Mouse (Mus musculus) gastrocnemius, adult 2 months (tissue): Measurements from ENCODE around the gene Galnt10. TPM values are rescaled to one million over a fixed set of nuclear protein-coding genes. Genes with fewer than 3 reads are reported as not detected.

Experiments
- DNase-seq: peaks from one replicate; pipeline ENCODE4 v3.0.0; 2022
- H3K27ac ChIP-seq: fragments of 200-600 bp; 2 replicates; pipeline ENCODE4 v1.8.1; 2022; ENCODE audit warnings: mild to moderate bottlenecking
- H3K4me3 ChIP-seq: fragments of 200-600 bp; 2 replicates; pipeline ENCODE4 v1.8.1; 2022; ENCODE audit warnings: mild to moderate bottlenecking, moderate library complexity
- CTCF ChIP-seq: fragments of 200-600 bp; IDR thresholded peaks from 2 replicates; pipeline ENCODE4 v1.8.1; 2022; ENCODE audit warnings: antibody characterized with exemption, mild to moderate bottlenecking, moderate library complexity
- intact Hi-C: fragments of 180-260 bp; cut with DNase I; formaldehyde crosslinking; loops from one replicate; pipeline ENCODE4 v1.15.1; 2025
- total RNA-seq, 2 experiments: library from RNA; stranded (reverse); gene quantifications; 2 replicates each; pipeline ENCODE4 v1.2.3; 2021

Galnt10 gene
- total RNA-seq, 2 experiments from 2014 or later, result 5.1 to 6.4 TPM

DNA sequence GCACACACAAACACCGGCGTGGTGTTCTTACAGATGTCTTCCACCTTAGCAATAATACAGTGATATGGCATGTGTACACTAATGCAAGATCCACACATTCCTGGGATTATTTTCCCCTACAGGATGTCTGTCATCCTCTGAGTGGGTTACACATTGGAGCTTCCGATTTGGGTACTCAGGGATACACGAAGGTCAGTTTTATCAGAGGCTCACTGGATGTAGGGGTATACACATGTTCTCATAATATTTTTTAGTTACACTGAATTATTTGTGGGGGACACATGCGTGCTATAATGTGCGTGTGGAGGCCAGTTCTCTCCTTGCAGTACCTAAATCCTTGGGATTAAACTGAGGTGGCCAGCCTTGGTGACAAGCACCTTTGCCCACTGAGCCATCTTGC is 188.8 kb downstream of the Galnt10 start:
- TF ChIP-seq CTCF, result no peak
- intact Hi-C loops, result no loop called here
- DNase-seq, result no peak
- no peak overlapping the region for H3K4me3 ChIP-seq
- no peak overlapping the region for H3K27ac ChIP-seq

GRCm38 (mm10) chr11:57835331-57835730 is 190.1 kb downstream of the Galnt10 start:
- no peak for TF ChIP-seq CTCF
- intact Hi-C loops, result no loop called here
- H3K27ac ChIP-seq, result no peak overlapping the region
- no peak overlapping the region for H3K4me3 ChIP-seq
- no peak for DNase-seq

GRCm38 (mm10) chr11:57835931-57836330 is 190.7 kb downstream of the Galnt10 start:
- intact Hi-C loops, result no loop called here

GRCm38 (mm10) chr11:57836401-57836800 is 191.2 kb downstream of the Galnt10 start:
- Histone ChIP-seq H3K4me3 (no peak overlapping the region), H3K27ac (no peak overlapping the region)

More at GRCm38 (mm10) chr11:57835931-57836330, 190.7 kb downstream of the Galnt10 start:
- no peak overlapping the region for H3K4me3 ChIP-seq
- no peak for DNase-seq
- no peak overlapping the region for H3K27ac ChIP-seq
- no peak for TF ChIP-seq CTCF

More at GRCm38 (mm10) chr11:57836401-57836800, 191.2 kb downstream of the Galnt10 start:
- intact Hi-C loops, result no loop called here
- no peak for TF ChIP-seq CTCF
- DNase-seq, result no peak

Other genes with a start within 250 kb of the Galnt10 start
- 10 to 100 TPM; 48.6 to 50.9 TPM for gene Fam114a2, start 126.8 kb upstream of the Galnt10 start, total RNA-seq
- gene Mfap3, start 126.8 kb upstream of the Galnt10 start, total RNA-seq, result 1 to 10 TPM; 7.6 to 9.2 TPM
- 10 to 100 TPM; 46.5 to 47.6 TPM for gene Sap30l, start 156.2 kb downstream of the Galnt10 start, total RNA-seq
- not detected for gene Hand1, start 187.4 kb downstream of the Galnt10 start, total RNA-seq